Mouse (Mus musculus): Measurements from ENCODE around the gene Sgms2. TPM values are rescaled to one million over a fixed set of nuclear protein-coding genes. Genes with fewer than 3 reads are reported as not detected.

The Sgms2 gene
- total and polyA plus RNA-seq, 3 experiments, result not detected

DNA sequence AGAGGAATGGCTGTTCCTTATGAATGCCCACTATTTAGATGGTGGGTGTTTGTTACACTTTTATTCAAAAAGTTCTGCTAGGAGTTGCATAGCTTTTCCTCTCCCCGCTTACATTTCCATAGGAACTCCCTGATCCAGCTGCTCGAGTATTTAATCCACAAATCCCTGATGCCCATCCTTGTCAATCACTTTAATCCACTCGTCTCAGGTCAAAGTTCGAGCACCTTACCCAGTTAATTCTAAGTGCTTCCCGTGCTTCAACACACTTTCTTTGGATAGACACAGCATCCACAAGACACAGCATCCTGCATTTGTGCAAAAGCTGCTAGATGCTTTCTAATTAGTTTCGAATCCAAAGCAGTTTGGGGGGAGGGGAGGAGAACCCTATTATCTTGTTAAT lies 220.8 kb downstream of the Sgms2 start:
- no peak overlapping the region for H3K4me2 ChIP-seq (ENCODE audit: insufficient read depth, low read depth, poor library complexity, severe bottlenecking)
- no peaks in the 10 kb centered on the region for H3K9me3 ChIP-seq (replicated peaks; ENCODE audit: low read length)
- H3K36me3 ChIP-seq (replicated peaks in 1 of 2; ENCODE audit: control insufficient read depth in 1 of 2, insufficient read depth in 1 of 2, low read length in 1 of 2), result peaks cover 0 to 25% of the 10 kb centered on the region in 2 experiments
- H3K9ac ChIP-seq (ENCODE audit: insufficient read depth, low read depth), result no peak overlapping the region
- TF ChIP-seq MAFK (IDR thresholded peaks at IDR 0.05; ENCODE audit: insufficient replicate concordance, low read length) (no peak), HCFC1 (IDR thresholded peaks at IDR 0.05; ENCODE audit: low read depth, low read length) (no peak), MYC (IDR thresholded peaks at IDR 0.05; ENCODE audit: low read depth, low read length) (no peak), ELF1 (IDR thresholded peaks at IDR 0.05; ENCODE audit: low read depth, low read length) (no peak)
- H3K27ac ChIP-seq (ENCODE audit: insufficient read depth, low read depth), result no peak overlapping the region
- no peaks in the 10 kb centered on the region for H3K79me2 ChIP-seq (replicated peaks; ENCODE audit: control insufficient read depth, extremely low read depth, insufficient read depth, poor library complexity, severe bottlenecking)
- no peak overlapping the region for H3K4me3 ChIP-seq (replicated peaks in 1 of 3; ENCODE audit: low read depth in 2 of 3, low read length in 2 of 3, poor library complexity in 1 of 3)
- peaks cover 0 to 24% of the 10 kb centered on the region in 2 experiments; a peak in 3 of 4 replicates for H3K4me1 ChIP-seq (ENCODE audit: control insufficient read depth in 1 of 2, insufficient read depth in 2 of 2)
- dilution Hi-C loops (cut with MboI; ENCODE audit: extremely low pct_ligation_motif_present, extremely low pct_unique_long_range_greater_than_20kb, low sequenced_read_pairs), result no loop called here
- no peaks in the 10 kb centered on the region for H3K27me3 ChIP-seq (replicated peaks)
- no peak for DNase-seq (ENCODE audit: extremely low read depth)
- in situ Hi-C loops (cut with MboI; ENCODE audit: low pct_ligation_motif_present, low pct_unique_long_range_greater_than_20kb, low sequenced_read_pairs), result no loop called here

Other genes with a start within 250 kb of the Sgms2 start
- gene Hadh, start 219.3 kb downstream of the Sgms2 start, total RNA-seq (2012; rRNA removed), result 46.9 and 49.5 TPM in 2 replicates
- 41.0 and 42.3 TPM in 2 replicates for gene Hadh, start 219.3 kb downstream of the Sgms2 start, total RNA-seq (2014; rRNA removed)
- gene Hadh, start 219.3 kb downstream of the Sgms2 start, polyA plus RNA-seq (2012; ENCODE audit: insufficient read length, low read depth), result 65.2 and 73.4 TPM in 2 replicates
- gene Cyp2u1, start 188.2 kb downstream of the Sgms2 start, total RNA-seq (2012; rRNA removed), result 1.3 and 2.0 TPM in 2 replicates
- 0.50 and 0.60 TPM in 2 replicates for gene Cyp2u1, start 188.2 kb downstream of the Sgms2 start, total RNA-seq (2014; rRNA removed)
- gene Cyp2u1, start 188.2 kb downstream of the Sgms2 start, polyA plus RNA-seq (2012; ENCODE audit: insufficient read length, low read depth), result 0.52 and 0.54 TPM in 2 replicates
- gene Papss1, start 73.4 kb upstream of the Sgms2 start, total RNA-seq (2012; rRNA removed), result 15.0 and 19.3 TPM in 2 replicates
- gene Papss1, start 73.4 kb upstream of the Sgms2 start, total RNA-seq (2014; rRNA removed), result 25.5 and 27.1 TPM in 2 replicates
- gene Papss1, start 73.4 kb upstream of the Sgms2 start, polyA plus RNA-seq (2012; ENCODE audit: insufficient read length, low read depth), result 13.0 and 13.1 TPM in 2 replicates

Data from CH12.LX (cell line).